Comparison of ENCODE assay signal across 17 mouse cellular contexts in genomic region chr2:153900088-153900487, GRCm38 (mm10).
"Had no signal": no experiment of that assay in that cellular context is flagged by ENCODE, and none has a peak within 500 bp of the region (broad histone marks: within the 10 kb centered on the region; RNA-seq: fewer than 3 reads in every experiment).

Gene Bpifb6, plus strand, starts transcription at chr2:153900388.

- DNase-seq: cerebellum, adult 8-10 months; cerebellum, adult 9-10 months; cerebellum, adult 9-11 months; cerebellum, postnatal 10 days; cerebellum, postnatal 14 days; cerebellum, postnatal 25 days; cerebellum, postnatal 36 days; embryo, embryonic 11 days; forebrain, postnatal 0 days; gastrocnemius, adult 2 months; gastrocnemius, postnatal 10 days; gastrocnemius, postnatal 14 days; gastrocnemius, postnatal 25 days; gastrocnemius, postnatal 36 days; heart, adult 11 months; heart, adult 18-20 months; heart, adult 2 months had no signal
